Mouse (Mus musculus) limb, embryonic 14.5 days (tissue): ENCODE data around the gene C1ql4. TPM values are rescaled to one million over a fixed set of nuclear protein-coding genes. Genes with fewer than 3 reads are reported as not detected.

Source experiments
- ATAC-seq: fragments of 200-750 bp; cut with Nextera tagmentation; 2 replicates; pipeline ENCODE4 v1.8.0; 2017; ENCODE audit warnings: low read depth, moderate number of reproducible peaks, moderate TSS enrichment; ENCODE audit not compliant: low FRiP score
- DNase-seq: peaks from one replicate; pipeline ENCODE4 v3.0.0-alpha.2; 2015; ENCODE audit warnings: low spot score
- H3K27ac ChIP-seq: fragments of 300-500 bp; sonication (generic); replicated peaks from 2 replicates; pipeline ENCODE4 v1.5.1; 2014; ENCODE audit warnings: low read depth, mild to moderate bottlenecking, low read length, moderate library complexity, mixed read lengths
- H3K27me3 ChIP-seq: fragments of 300-500 bp; sonication (generic); 2 replicates; pipeline ENCODE4 v1.6.1; 2014; ENCODE audit warnings: low read length, mixed read lengths; ENCODE audit not compliant: control insufficient read depth, insufficient read depth
- H3K36me3 ChIP-seq: fragments of 300-500 bp; sonication (generic); 2 replicates; pipeline ENCODE4 v1.6.1; 2014; ENCODE audit warnings: mild to moderate bottlenecking, low read length, moderate library complexity, mixed read lengths; ENCODE audit not compliant: control insufficient read depth, insufficient read depth
- H3K4me1 ChIP-seq: fragments of 300-500 bp; sonication (generic); 2 replicates; pipeline ENCODE4 v1.6.1; 2014; ENCODE audit warnings: antibody characterized with exemption, low read length, mixed read lengths; ENCODE audit not compliant: control insufficient read depth, insufficient read depth
- H3K4me2 ChIP-seq: fragments of 300-500 bp; sonication (generic); replicated peaks from 2 replicates; pipeline ENCODE4 v1.6.1; 2014; ENCODE audit warnings: low read depth, mild to moderate bottlenecking, low read length, moderate library complexity; ENCODE audit not compliant: severe bottlenecking
- H3K4me3 ChIP-seq: fragments of 300-500 bp; sonication (generic); replicated peaks from 2 replicates; pipeline ENCODE4 v1.5.1; 2014; ENCODE audit warnings: low read length
- H3K9ac ChIP-seq: fragments of 300-500 bp; sonication (generic); 2 replicates; pipeline ENCODE4 v1.6.1; 2014; ENCODE audit warnings: mild to moderate bottlenecking, low read depth, low read length, moderate library complexity; ENCODE audit not compliant: severe bottlenecking
- H3K9me3 ChIP-seq: fragments of 300-500 bp; sonication (generic); 2 replicates; pipeline ENCODE4 v1.6.1; 2016; ENCODE audit warnings: low read length; ENCODE audit not compliant: control insufficient read depth
- POLR2A ChIP-seq: fragments of 200-500 bp; IDR thresholded peaks from 2 replicates; pipeline ENCODE4 v1.8.0; 2012; ENCODE audit warnings: inconsistent platforms, mild to moderate bottlenecking, moderate library complexity, borderline replicate concordance; ENCODE audit not compliant: insufficient read depth, insufficient read length; ENCODE audit errors: extremely low read depth
- WGBS: fragments of 180-500 bp; shearing (Covaris S2); extraction: QIAGEN DNeasy Blood & Tissue Kit; methylation state at CpG from one replicate; pipeline ENCODE4 v1.1.7; 2014; 5-methylcytosine and 5-hydroxymethylcytosine counted together
- polyA plus RNA-seq, 2 experiments: library from polyadenylated mRNA; depleted of rRNA in 1 of 2; stranded (reverse) in 1 of 2; unstranded in 1 of 2; fragments of >200 nt; fragmentation: Nextera tagmentation in 1 of 2; extraction: Ambion mirVana in 1 of 2; gene quantifications; 2 replicates each; pipeline versions ENCODE4 v1.2.1 to v1.2.3; 2012 to 2014

C1ql4 gene
- polyA plus RNA-seq, 2 experiments, result not detected

DNA sequence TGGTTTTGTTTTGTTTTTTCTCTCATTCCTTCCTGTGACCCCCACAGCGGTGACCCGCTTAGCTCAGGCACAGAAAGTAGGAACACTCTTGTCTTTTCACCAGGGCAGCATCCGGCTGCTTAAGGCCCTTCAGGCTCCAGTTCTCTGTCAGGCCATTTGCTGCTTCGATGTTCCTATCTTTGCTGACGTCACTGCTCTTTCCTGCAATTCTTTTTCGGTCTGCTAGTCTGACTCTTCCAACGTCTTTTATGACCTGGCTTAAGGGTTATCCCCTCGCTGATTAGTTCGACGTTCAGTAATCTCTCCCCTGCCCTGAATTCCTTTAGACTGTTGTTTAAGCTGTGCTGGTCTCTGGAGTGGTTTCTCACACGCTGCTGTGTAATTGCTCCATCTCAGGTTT lies 28.9 kb upstream of the C1ql4 start:
- H3K27ac ChIP-seq, result no peak overlapping the region; the same call in 1 of the 2 replicates
- no peaks in the 10 kb centered on the region for H3K27me3 ChIP-seq
- no peaks in the 10 kb centered on the region for H3K9me3 ChIP-seq
- H3K4me2 ChIP-seq, result no peak overlapping the region
- TF ChIP-seq POLR2A, result no peak
- no peak for ATAC-seq
- H3K36me3 ChIP-seq, result no peaks in the 10 kb centered on the region
- H3K4me3 ChIP-seq, result no peak overlapping the region
- peaks cover 5% of the 10 kb centered on the region; the same call in 1 of the 2 replicates for H3K4me1 ChIP-seq
- DNase-seq, result no peak
- no peak overlapping the region for H3K9ac ChIP-seq
- 38% methylated on average over 11 of the region's 11 CpGs for WGBS

DNA sequence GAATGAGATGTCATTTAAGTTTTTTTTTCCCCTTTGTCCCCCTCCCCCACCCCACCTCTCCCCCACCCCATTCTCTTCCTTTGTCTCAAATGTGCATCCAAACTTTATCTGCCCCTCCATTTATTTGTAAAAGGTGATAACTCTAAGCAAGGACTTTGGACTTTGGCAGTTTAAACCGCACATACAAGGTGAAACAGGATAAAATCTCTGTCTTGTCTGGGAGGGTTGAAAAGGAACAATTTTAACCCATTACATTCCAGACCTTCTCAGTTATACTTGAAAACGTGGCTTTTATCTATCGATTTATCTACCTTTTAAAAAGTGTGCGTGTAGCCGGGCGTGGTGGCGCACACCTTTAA lies 27.4 kb upstream of the C1ql4 start:
- H3K9me3 ChIP-seq, result no peaks in the 10 kb centered on the region
- H3K36me3 ChIP-seq, result no peaks in the 10 kb centered on the region
- H3K9ac ChIP-seq, result no peak overlapping the region
- no peak overlapping the region for H3K27ac ChIP-seq
- H3K4me1 ChIP-seq, result peaks cover 5% of the 10 kb centered on the region; the same call in 1 of the 2 replicates
- DNase-seq (no peak), ATAC-seq (no peak)
- no peak for TF ChIP-seq POLR2A
- no peak overlapping the region for H3K4me2 ChIP-seq
- 87% methylated on average over 7 of the region's 7 CpGs for WGBS
- H3K27me3 ChIP-seq, result no peaks in the 10 kb centered on the region
- H3K4me3 ChIP-seq, result no peak overlapping the region

DNA sequence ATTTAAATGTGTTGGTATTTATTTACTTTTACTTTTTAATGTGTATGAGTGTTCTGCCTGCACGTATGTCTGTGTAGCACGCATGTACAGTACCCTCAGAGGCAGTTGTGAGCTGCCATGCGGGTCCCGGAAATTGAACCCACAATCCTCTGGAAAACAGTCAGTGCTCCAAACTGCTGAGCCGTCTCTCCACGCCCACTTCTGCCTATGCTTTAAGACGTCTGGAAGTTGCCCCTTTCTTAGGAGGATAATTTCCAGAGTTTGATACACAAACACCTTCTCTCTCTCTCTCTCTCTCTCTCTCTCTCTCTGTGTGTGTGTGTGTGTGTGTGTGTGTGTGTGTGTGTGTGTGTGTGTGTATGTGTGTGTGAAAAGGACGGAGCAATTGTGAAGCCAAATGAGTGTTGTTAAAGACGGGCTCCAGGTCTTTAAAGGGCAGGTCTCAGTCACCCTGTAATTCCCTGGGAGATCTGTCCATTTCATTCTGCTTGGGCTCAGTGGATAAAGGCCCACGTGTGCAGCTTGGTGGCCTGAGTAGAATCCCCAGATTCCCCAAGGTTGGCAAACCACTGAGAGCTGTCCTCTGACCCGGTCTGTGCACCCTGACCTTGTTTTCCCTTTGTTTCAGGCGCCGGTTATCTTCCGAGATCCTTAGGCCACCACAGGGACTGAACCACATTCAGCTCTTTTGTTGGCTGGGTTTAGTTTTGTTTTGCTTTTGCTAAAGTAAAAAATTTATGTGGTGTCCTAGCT lies 26.9 kb upstream of the C1ql4 start:
- Histone ChIP-seq H3K4me1 (peaks cover 5% of the 10 kb centered on the region; the same call in 1 of the 2 replicates), H3K27ac (no peak overlapping the region)
- no peak for ATAC-seq

DNA sequence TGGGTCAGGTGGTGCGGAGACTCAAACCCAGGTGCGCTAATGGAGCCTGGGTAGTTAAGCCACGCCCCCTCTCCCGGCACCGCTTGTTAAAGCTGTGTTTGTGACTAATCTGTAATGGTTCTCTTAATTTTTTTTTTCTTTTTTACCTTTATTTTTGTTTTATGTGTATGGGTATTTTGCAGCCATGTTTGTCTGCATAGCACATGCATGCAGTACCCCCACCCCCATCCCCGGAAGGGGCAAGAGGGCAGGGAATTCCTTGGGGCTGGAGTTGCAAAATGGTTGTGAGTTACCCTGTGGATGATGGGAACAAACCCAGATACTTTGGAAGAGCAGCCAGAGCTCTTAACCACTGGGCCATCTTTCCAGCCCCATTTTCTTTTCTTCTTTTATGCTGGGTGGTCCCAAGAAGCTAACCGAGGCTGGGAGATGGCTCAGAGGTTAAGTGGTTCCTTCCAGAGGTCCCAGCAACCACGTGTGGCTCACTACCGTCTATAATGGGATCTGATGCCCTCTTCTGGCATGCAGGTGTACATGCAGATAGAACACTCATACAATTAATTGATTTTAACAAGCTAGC lies 25.9 kb upstream of the C1ql4 start:
- DNase-seq (no peak), ATAC-seq (no peak)
- H3K4me1 ChIP-seq, result peaks cover 5% of the 10 kb centered on the region; the same call in 1 of the 2 replicates
- H3K9me3 ChIP-seq, result no peaks in the 10 kb centered on the region
- H3K27me3 ChIP-seq, result no peaks in the 10 kb centered on the region
- no peak for TF ChIP-seq POLR2A
- no peaks in the 10 kb centered on the region for H3K36me3 ChIP-seq
- 0 out of 2 replicates have a peak overlapping the region, but pooled peaks have one; percentile 2 for H3K4me3 ChIP-seq
- peak overlapping the region; percentile 21; the same call in 1 of the 2 replicates for H3K4me2 ChIP-seq
- H3K27ac ChIP-seq, result no peak overlapping the region
- WGBS, result 2% methylated on average over 9 of the region's 9 CpGs
- H3K9ac ChIP-seq, result no peak overlapping the region

More for the DNA sequence above, 26.9 kb upstream of the C1ql4 start:
- DNase-seq, result no peak
- H3K4me3 ChIP-seq, result no peak overlapping the region
- no peak overlapping the region for H3K9ac ChIP-seq
- TF ChIP-seq POLR2A, result no peak
- no peaks in the 10 kb centered on the region for H3K36me3 ChIP-seq
- no peak overlapping the region for H3K4me2 ChIP-seq
- 62% methylated on average over 14 of the region's 14 CpGs for WGBS
- H3K9me3 ChIP-seq, result no peaks in the 10 kb centered on the region
- no peaks in the 10 kb centered on the region for H3K27me3 ChIP-seq

DNA sequence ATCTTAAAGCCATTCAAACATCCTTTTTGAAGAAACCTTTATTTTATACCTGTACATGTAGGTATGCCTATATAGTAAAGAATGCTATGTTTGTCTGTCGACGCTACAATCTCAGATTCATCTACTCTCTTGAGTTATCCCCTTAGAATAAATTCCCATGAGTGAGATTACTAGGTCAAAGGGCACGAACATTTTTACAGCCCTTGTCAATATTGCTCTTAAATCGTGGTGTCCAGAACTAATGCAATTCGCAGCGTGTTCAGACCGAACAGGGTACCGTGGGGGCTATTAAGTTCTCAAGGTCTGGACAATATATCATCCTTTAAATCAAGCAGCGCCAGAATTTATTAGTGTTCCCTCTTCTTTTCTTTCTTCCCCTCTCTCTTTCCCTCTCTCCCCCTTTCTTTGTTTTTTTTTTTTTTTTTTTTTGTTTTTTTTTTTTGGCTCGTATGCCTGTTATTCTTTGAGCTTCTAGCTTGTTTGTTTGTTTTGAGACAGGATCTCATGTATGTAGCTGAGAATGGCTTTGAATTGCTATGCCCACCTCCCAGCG lies 25.3 kb upstream of the C1ql4 start:
- H3K4me3 ChIP-seq, result no peak overlapping the region
- no peak for ATAC-seq

More for the DNA sequence above, 25.3 kb upstream of the C1ql4 start:
- no peaks in the 10 kb centered on the region for H3K36me3 ChIP-seq
- no peaks in the 10 kb centered on the region for H3K27me3 ChIP-seq
- no peaks in the 10 kb centered on the region for H3K9me3 ChIP-seq
- no peak for DNase-seq
- peaks cover 5% of the 10 kb centered on the region; the same call in 1 of the 2 replicates for H3K4me1 ChIP-seq
- H3K4me2 ChIP-seq, result peak overlapping the region; percentile 21; the same call in 1 of the 2 replicates
- TF ChIP-seq POLR2A, result no peak
- H3K9ac ChIP-seq, result no peak overlapping the region
- 36% methylated on average over 11 of the region's 11 CpGs for WGBS
- H3K27ac ChIP-seq, result no peak overlapping the region
